Mouse (Mus musculus) left cerebral cortex, postnatal 25 days (tissue): ENCODE measurements around the gene Pf4. TPM values are rescaled to one million over a fixed set of nuclear protein-coding genes. Genes with fewer than 3 reads are reported as not detected.

ENCODE experiments used
- DNase-seq, 2 experiments: peaks; one replicate each; pipeline ENCODE4 v3.0.0; 2022; ENCODE audit warnings: low spot score in 2 of 2, mixed read lengths in 1 of 2
- intact Hi-C: fragments of 180-260 bp; cut with DNase I; formaldehyde crosslinking; loops from one replicate; pipeline ENCODE4 v1.15.1; 2025
- total RNA-seq, 2 experiments: library from RNA; stranded (reverse); gene quantifications; 2 replicates each; pipeline ENCODE4 v1.2.3; 2021

The Pf4 gene
- 1 to 10 TPM; 2.2 to 5.3 TPM for total RNA-seq

DNA sequence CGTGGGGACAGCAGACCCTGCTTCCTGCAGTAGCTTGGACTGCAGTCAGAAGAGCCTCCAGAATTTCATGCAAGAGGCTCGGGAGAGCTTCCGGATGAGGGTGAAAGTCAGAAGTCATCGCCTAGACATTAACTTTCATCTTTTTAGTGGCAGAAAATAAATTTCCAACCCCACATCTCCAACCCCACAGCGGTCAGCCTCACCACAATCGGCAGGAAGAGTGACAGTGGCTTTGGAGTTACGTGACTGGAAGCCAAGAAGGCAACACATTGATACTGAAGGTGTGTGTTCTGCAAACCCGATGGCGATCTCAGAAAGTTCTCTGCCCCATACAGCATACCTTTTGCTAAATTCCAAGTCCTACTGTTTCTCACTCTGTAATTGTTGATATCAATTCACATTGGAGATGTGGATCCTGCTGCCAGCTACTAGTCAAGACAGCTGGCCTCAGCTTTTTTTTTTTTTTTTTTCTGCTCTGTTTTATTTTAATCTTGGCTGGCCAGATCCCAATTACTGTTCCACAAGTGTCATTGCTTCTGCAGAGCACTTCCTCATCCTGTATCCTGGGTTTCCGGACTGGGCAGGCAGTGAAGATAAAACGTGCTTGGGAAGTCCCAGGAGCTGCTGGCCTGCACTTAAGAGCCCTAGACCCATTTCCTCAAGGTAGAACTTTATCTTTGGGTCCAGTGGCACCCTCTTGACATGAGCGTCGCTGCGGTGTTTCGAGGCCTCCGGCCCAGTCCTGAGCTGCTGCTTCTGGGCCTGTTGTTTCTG, at the start of gene Pf4:
TSS of gene Pf4 (plus strand) at position 556 of the 774 bp plus-strand sequence.
- intact Hi-C loops: no loop called here
- peak in 1 of 2 experiments; percentile 4 for DNase-seq

DNA sequence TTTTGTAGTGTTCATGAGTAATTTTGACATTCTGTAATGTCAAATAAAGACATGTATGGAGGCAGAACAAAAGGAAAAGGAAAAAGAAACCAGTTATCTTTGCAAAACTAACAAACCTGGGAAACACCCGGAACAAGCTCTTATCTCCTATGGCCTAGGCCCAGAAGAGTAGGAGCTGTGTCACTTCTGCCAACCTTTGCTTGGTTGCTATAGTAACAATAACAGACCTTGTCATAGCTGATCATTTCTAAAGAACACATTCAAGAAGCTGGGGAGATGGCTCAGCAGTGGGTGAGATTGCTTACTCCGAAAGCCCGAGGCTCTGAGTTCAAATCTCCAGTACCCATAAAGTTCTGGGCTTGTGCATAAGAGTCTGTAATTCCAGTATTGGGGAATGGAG, 49.6 kb upstream of the Pf4 start:
- intact Hi-C loops: no loop called here
- DNase-seq: no peak

DNA sequence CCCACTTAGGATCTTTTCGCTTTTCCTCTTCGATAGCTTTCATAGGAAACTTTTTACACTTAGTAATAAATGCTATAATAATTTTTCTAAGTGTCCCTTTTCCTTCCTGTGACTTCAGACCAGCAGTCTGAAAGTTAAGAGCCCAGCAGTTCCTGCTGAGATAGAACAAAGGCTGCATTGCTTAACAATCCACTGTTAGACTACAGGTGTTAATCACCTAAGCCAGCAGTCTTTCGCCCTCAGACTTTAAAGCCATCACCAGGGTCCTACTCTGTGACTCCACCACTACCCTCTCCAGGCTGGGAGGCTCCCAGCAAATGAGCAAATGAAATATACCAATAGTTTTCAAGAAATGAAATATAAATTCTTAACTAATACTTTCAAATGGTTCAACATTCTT, 44.0 kb upstream of the Pf4 start:
- intact Hi-C loops: no loop called here
- no peak for DNase-seq

DNA sequence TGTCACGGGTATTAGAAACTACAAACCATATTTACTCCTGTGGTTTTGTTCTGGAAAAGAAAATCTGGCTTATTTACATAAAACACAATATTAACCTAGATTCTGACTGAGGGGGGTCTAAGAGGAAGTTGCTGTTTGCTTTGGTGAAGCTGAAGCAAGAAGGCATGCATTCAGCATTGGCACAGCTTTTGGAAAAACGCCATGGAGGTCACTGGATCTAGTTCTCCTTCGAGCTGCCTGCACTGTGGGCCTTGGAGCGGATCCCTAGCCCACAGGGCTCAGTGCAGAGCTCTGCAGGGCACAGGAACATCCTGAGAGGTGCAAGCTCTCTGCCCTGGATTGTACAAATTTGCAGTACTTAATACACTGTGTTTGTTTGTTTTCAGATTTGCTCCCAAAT, 40.8 kb upstream of the Pf4 start:
- no peak for DNase-seq
- intact Hi-C loops: no loop called here

DNA sequence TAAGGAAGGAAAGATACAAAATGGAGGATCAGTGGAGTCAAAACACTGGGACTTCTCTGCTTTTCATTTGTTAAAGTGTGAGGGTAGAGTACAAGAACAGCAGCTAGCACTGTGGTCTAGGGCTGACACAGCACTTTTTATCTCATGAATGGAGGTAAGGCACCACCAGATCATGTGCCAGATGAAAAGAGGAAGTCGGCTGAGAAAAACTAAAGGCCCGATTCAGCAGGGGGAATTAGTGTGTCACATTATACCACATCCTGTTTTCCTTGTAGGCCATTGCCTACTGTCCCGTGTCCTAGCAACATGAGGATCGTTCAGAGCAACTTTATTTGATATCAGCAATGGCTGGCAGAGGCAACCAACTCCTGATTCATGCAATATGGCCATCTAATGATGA, 30.2 kb upstream of the Pf4 start:
- intact Hi-C loops: no loop called here
- no peak for DNase-seq

DNA sequence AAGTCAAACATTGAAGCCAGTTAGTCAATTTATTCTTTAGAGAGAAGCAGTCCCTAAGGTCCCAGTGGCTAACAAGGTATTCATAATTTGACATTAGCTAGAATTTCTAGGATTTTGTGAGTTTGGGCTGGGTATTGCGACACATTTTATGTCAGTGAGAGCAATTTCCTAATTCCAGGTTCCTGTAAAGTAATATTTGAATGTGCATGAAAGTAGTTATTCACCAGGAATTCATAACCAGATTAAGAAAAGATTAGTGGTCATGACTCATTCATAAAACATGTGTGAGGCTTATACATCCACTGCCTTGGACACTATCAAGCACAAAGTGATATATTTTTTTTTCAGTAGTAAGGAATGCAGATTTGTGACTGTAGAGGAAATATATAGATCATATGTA, 18.3 kb upstream of the Pf4 start:
- intact Hi-C loops: no loop called here
- no peak for DNase-seq

DNA sequence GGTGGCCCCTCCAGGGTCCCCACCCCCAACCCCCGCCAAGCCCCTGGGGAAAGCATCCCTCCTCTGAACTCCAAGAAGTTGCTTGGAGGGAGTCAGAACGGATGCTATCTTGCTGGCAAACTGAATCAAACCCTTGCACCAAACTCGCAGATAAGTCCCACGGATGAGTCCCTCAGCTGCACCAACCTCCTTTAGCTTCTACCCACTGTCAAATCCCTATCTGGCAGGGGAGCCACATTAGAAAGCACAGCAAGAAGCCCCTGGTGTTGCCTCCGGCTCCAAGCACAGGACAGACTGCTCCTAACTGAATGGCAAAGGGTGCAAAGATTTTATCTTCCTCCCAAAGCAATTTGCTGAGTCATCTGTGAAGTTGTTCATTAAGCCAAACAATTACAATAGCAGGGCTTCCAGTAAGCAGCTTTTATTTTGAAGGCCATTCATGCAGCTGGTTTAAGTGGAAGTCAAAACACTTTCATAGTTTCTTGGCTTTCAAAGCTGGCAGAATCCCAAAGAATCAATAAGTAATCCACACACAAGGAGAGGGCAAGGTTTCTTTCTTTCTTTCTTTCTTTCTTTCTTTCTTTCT, 14.1 kb upstream of the Pf4 start:
- intact Hi-C loops: no loop called here

GRCm38 (mm10) chr5:90759077-90760065, 12.9 kb upstream of the Pf4 start, which contains the start of gene Cxcl5:
Gene Cxcl5 (plus strand): TSS chr5:90759360.
- DNase-seq: peak in 1 of 2 experiments; percentile 19
- intact Hi-C loops: no loop called here

More for the DNA sequence above, 14.1 kb upstream of the Pf4 start:
- DNase-seq: no peak

GRCm38 (mm10) chr5:90760303-90760702, 11.9 kb upstream of the Pf4 start:
- intact Hi-C loops: no loop called here
- DNase-seq: no peak

DNA sequence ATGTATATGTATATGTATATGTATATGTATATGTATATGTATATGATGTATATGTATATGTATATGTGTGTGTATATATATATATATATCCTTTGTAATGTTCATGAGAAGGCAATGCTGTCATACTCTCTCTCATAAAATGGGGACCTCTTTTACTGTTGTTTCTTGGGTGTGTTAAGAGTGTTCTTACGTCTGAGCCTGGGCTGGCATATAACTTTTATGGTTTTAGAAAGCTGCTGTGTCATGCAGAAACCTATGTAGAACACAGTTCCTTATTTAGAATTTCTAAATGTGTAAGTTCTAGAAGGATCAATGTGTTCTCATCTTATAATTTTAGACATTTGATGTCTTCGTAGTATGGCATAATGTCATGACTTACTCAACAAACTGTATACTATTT, 11.4 kb upstream of the Pf4 start:
- no peak for DNase-seq
- intact Hi-C loops: no loop called here

DNA sequence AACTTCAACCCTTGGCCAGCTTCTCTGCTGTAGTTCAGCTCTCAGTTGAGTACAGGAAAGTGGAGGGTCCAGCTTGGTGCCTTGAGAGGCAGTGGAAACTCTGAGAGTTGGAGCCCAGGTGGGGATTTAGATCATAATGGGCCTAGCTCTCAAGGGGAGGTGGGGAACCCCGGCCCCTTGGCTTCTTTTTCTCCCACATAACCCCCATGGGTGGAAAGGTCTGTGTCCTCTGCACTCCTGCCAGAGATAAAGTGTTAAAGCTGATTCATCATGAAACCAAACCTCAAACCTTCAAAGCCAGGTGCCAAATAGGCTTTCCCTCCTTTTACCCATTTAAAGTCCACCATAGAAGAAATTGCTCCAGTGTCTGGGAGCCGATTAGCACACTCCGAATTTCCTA, 10.4 kb upstream of the Pf4 start:
- DNase-seq: no peak
- intact Hi-C loops: no loop called here

GRCm38 (mm10) chr5:90763912-90764665, 8.1 kb upstream of the Pf4 start:
- DNase-seq: no peak
- intact Hi-C loops: no loop called here

- intact Hi-C loops: no loop called here
- DNase-seq: no peak
Observed at GRCm38 (mm10) chr5:90765821-90766606, 6.2 kb upstream of the Pf4 start.

DNA sequence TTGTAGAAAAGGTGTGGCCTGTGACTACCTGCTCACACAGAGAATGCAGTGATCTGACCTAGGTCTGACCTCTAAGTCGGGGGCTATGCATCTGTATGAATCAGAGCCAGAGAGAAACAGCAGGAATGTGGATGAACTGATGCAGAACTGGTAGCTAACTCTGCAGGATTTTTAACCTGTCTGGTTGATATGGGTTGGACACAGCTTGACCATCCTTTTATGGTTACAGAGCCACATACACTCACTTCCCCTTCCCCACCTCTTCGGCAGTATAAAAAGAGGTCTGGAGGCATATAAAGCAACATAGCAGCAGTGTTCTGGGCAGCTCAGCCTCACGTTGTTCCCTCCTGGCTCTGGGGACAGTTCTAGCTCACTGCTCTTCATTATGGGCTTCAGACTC, 4.0 kb upstream of the Pf4 start, which contains the start of gene Ppbp:
TSS of gene Ppbp (plus strand) at position 301 of the 400 bp plus-strand sequence.
- intact Hi-C loops: no loop called here
- DNase-seq: no peak

DNA sequence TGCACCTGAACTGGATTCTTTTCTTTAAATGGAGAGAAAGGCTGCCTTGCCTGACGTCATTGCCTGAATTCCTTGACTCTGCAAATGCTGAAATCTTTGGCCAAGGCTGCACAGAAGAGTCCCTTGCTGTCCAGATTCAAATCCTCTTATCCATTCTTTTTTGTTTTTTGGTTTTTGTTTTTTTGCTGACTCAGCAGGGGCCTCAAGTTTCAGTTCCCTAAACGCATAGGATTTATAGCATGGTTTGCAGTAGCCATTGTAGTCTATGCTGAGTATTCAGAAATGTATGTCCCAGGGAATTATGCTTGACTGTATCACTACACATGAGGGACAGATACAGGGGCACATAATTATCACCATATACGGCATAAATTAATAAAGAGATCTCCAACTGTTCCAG, 866 bp upstream of the Pf4 start:
- intact Hi-C loops: no loop called here
- no peak for DNase-seq

- DNase-seq: no peak
- intact Hi-C loops: no loop called here
Observed at GRCm38 (mm10) chr5:90775562-90775961, 3.3 kb downstream of the Pf4 start.

GRCm38 (mm10) chr5:90777621-90778020, 5.4 kb downstream of the Pf4 start:
- DNase-seq: no peak
- intact Hi-C loops: no loop called here

- intact Hi-C loops: no loop called here
Observed at GRCm38 (mm10) chr5:90778856-90779255, 6.6 kb downstream of the Pf4 start.

GRCm38 (mm10) chr5:90783697-90784096, 11.5 kb downstream of the Pf4 start:
- intact Hi-C loops: no loop called here
- DNase-seq: no peak

More at GRCm38 (mm10) chr5:90778856-90779255, 6.6 kb downstream of the Pf4 start:
- DNase-seq: no peak
